Mouse (Mus musculus): Measurements from ENCODE around the gene B430306N03Rik.

The B430306N03Rik gene

GRCm38 (mm10) chr17:48362966-48363365 is 47.0 kb downstream of the B430306N03Rik start:
- no peak for DNase-seq (ENCODE audit: low read depth, low spot score)
- H3K36me3 ChIP-seq (ENCODE audit: control insufficient read depth, insufficient read depth, low read length, poor library complexity, severe bottlenecking), result no peaks in the 10 kb centered on the region
- H3K27me3 ChIP-seq (ENCODE audit: control insufficient read depth, insufficient read depth, low read length, poor library complexity, severe bottlenecking), result no peaks in the 10 kb centered on the region

GRCm38 (mm10) chr17:48363421-48363965 is 47.6 kb downstream of the B430306N03Rik start:
- no peak for DNase-seq (ENCODE audit: low read depth, low spot score)

GRCm38 (mm10) chr17:48365511-48366155 is 49.7 kb downstream of the B430306N03Rik start:
- H3K27me3 ChIP-seq (ENCODE audit: control insufficient read depth, insufficient read depth, low read length, poor library complexity, severe bottlenecking), result no peaks in the 10 kb centered on the region
- no peak for DNase-seq (ENCODE audit: low read depth, low spot score)

More at GRCm38 (mm10) chr17:48363421-48363965, 47.6 kb downstream of the B430306N03Rik start:
- Histone ChIP-seq H3K27me3 (ENCODE audit: control insufficient read depth, insufficient read depth, low read length, poor library complexity, severe bottlenecking) (no peaks in the 10 kb centered on the region), H3K36me3 (ENCODE audit: control insufficient read depth, insufficient read depth, low read length, poor library complexity, severe bottlenecking) (no peaks in the 10 kb centered on the region)

GRCm38 (mm10) chr17:48366806-48367205 is 50.9 kb downstream of the B430306N03Rik start:
- Histone ChIP-seq H3K36me3 (ENCODE audit: control insufficient read depth, insufficient read depth, low read length, poor library complexity, severe bottlenecking) (no peaks in the 10 kb centered on the region), H3K27me3 (ENCODE audit: control insufficient read depth, insufficient read depth, low read length, poor library complexity, severe bottlenecking) (no peaks in the 10 kb centered on the region)
- no peak for DNase-seq (ENCODE audit: low read depth, low spot score)

More at GRCm38 (mm10) chr17:48365511-48366155, 49.7 kb downstream of the B430306N03Rik start:
- no peaks in the 10 kb centered on the region for H3K36me3 ChIP-seq (ENCODE audit: control insufficient read depth, insufficient read depth, low read length, poor library complexity, severe bottlenecking)

- Histone ChIP-seq H3K27me3 (ENCODE audit: control insufficient read depth, insufficient read depth, low read length, poor library complexity, severe bottlenecking) (no peaks in the 10 kb centered on the region), H3K36me3 (ENCODE audit: control insufficient read depth, insufficient read depth, low read length, poor library complexity, severe bottlenecking) (no peaks in the 10 kb centered on the region)
- no peak for DNase-seq (ENCODE audit: low read depth, low spot score)
Measured at GRCm38 (mm10) chr17:48371621-48372020, 55.7 kb downstream of the B430306N03Rik start.

- H3K27me3 ChIP-seq (ENCODE audit: control insufficient read depth, insufficient read depth, low read length, poor library complexity, severe bottlenecking), result no peaks in the 10 kb centered on the region
- DNase-seq (ENCODE audit: low read depth, low spot score), result no peak
- H3K36me3 ChIP-seq (ENCODE audit: control insufficient read depth, insufficient read depth, low read length, poor library complexity, severe bottlenecking), result no peaks in the 10 kb centered on the region
Measured at GRCm38 (mm10) chr17:48372987-48373386, 57.0 kb downstream of the B430306N03Rik start.

- no peaks in the 10 kb centered on the region for H3K36me3 ChIP-seq (ENCODE audit: control insufficient read depth, insufficient read depth, low read length, poor library complexity, severe bottlenecking)
- no peak for DNase-seq (ENCODE audit: low read depth, low spot score)
- H3K27me3 ChIP-seq (ENCODE audit: control insufficient read depth, insufficient read depth, low read length, poor library complexity, severe bottlenecking), result no peaks in the 10 kb centered on the region
Measured at GRCm38 (mm10) chr17:48376102-48376501, 60.2 kb downstream of the B430306N03Rik start.
